Mouse (Mus musculus) embryo, embryonic 11.5 days (tissue): ENCODE data around the gene Scrn1.
A peak's percentile ranks its signal among the peaks of the same experiment; 100 is the strongest.

Experiments used
- DNase-seq: peaks from one replicate; pipeline ENCODE4 v3.0.0-alpha.2; 2012; ENCODE audit warnings: low read depth, low spot score

Scrn1 gene

DNA sequence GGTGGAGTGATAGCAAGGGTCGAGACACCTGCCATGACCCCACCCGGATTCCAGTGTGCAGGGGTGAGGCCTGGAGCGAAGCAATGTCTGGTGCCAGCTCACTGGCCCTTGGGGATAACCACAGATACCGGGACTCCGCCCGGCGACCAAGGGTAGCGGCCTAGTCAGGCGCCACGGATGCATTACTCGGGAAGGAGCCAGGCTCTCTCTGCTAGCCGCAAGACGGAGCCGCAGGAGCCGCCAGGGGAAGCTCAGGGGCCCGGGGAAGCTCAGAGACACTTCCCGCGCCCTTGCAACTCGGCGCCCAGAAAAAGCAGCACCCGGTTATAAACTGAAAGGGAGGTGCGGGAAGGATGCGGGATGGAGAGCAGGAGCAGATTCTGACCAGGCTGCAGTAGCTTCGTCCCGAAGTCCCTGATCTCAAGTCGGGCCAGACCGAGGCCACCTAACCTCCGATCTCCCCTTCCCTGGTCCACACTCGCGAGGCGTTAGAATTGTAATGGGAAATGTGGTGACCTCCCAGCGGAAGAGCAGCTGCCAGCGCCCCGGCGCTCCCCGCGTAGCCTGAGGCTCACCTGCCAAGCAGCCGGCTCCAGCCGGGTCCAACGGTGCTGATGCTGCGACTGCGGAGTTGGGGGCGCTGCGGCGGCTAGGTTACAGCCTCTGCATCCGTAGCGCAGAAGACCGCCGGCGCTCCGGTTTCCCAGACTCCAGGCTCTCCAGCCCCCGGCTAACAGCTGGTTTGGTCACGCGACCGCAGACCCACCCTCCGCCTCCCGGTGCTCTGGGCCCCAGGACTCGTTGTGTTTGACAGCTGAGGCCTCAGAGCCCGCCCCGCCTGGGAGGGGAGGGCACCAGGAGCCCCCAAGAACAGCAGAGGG, at the start of gene Scrn1:
TSS of gene Scrn1 (minus strand) at position 825 of the 881 bp plus-strand sequence.
- peak; percentile 58 for DNase-seq

- DNase-seq = no peak
Observed at GRCm38 (mm10) chr6:54606241-54606640, 40.0 kb upstream of the Scrn1 start.

DNA sequence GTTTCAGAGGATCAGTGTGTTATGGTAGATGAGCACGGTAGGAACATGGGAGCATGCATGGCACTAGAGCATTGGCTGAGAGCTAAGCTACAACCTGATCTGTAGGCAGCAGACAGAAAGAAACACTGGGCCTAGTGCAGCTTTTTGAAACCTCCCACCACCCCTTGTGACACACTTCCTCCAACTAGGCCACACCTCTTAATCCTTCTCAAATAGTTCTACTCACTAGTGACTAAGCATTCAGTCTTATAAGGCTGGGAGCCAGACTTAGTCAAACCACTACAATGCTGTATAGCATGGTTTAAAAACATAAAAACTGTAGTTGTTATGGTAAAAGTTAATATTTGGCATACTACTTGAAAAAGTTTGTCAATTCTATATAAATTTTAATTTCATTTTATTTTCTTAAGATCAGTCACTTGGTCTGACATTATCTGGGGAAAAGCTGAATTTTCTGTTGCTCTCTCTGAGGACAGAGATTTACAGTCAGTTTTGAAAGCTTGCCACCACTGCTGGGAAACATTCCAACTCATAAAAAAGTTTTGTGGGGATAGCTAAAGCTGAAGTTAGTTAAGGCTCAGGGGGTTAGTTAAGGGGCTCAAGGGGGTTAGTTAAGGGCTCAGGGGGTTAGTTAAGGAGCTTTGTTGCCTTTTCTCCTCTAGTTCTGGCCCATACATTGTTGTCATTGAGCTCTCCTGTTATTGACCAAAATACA, 37.9 kb upstream of the Scrn1 start:
- no peak for DNase-seq

- no peak for DNase-seq
Observed at GRCm38 (mm10) chr6:54602891-54603290, 36.6 kb upstream of the Scrn1 start.

- DNase-seq = no peak
Observed at GRCm38 (mm10) chr6:54600681-54601347, 34.5 kb upstream of the Scrn1 start.

GRCm38 (mm10) chr6:54597711-54598110, 31.4 kb upstream of the Scrn1 start:
- no peak for DNase-seq

DNA sequence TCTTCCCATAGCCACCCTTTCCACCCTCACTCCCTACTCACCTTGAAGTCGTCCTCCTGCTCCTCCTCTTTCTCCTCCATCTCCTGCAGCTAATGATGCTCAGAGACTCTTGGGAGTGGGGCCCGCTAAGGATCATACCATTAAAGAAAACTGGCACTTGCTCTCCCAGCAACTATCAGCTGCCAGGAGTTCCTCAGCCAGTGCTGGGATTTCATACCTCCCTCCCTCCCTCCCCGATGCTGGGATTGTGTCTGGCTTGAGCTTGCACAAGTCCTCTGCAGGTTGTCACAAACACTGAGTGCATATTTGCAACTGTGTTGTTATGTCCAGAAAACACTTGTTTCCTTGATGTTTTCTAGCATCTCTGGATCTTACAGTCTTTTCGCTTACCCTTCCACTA, 30.9 kb upstream of the Scrn1 start, which contains the start of gene Fkbp14:
TSS of gene Fkbp14 (minus strand) at position 101 of the 400 bp plus-strand sequence.
- DNase-seq = no peak

DNA sequence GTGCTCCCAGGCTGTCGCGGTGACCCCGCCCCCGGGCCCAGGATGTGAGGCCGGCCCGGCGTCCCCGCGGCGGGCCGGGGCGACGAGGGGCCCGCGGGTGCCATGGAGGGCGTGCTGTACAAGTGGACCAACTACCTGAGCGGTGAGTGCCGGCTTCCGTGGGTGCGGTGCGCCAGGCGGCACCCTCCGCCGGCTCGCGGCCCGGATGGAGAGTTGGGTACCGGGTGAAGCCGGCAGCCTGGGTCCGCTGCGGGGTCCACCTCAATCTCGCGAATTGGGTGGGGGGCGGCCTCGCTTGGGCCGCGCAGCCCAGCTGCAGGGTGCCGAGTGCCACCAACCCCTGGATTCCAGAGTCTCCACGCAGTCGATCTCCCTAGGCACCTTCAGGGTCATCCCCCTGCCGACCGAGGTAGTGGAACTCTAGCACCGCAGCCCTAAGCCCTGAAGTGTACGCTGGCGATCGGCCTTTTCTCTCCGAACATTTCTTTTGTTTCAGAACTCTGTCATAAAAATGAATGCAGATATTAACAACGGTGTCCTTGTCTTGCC, 29.1 kb upstream of the Scrn1 start:
- no peak for DNase-seq

GRCm38 (mm10) chr6:54594469-54595329, 28.4 kb upstream of the Scrn1 start, which contains the start of gene Plekha8:
TSS of gene Plekha8 (plus strand) at chr6:54595111.
- peak; percentile 91 for DNase-seq

- DNase-seq = no peak
Observed at GRCm38 (mm10) chr6:54593766-54594468, 27.6 kb upstream of the Scrn1 start.

DNA sequence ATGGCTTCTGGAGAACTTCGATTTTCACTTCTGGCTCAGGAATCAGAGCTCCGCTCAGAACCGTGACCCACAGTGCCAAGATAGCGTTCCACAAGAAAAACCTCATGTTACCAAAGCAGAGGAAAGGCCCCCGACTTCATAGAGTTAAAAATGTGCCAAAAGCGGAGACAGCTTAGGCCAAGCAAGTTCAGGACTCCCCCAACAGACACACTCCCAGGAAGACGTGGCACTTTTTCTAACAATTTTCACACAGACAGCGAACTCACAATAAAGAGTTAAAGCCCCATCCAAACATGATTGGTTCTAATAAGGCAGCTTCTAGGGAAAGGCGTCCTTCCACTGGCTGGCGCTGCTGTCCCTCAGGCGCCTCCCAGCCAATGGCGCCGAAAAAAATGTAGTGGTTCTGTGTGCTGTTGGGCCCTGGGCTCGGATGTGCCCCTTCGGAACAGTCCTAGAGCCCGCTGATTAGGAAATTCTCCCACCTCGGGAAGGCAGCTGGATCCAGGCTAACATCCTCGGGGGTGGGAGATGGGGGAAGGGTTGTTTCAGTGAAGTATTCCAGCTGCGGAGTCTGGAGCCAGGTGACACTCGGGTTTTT, 26.7 kb upstream of the Scrn1 start:
- peak; percentile 73 for DNase-seq

DNA sequence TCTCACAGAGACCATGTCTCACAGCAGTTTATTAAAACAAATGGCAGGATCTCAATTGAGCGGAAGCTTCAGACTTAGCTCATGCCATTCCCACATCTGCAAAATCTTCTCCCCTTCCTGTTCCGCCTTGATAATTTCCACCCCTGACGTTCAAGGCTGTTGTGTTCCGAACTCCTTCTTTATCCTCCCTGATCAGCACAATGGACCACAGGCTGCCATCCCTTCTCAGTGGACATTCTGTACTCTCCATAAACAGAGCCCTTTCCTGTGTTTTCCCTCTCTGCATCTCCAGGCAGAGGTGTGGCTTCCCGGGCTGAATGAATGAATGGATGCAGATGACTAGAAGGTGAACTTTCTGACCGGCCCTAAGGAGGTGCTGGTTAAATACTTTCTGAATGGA, 25.5 kb upstream of the Scrn1 start:
- no peak for DNase-seq

- no peak for DNase-seq
Observed at GRCm38 (mm10) chr6:54590691-54591090, 24.4 kb upstream of the Scrn1 start.

GRCm38 (mm10) chr6:54588212-54588611, 21.9 kb upstream of the Scrn1 start:
- DNase-seq = no peak

GRCm38 (mm10) chr6:54587683-54588082, 21.4 kb upstream of the Scrn1 start:
- DNase-seq = no peak

GRCm38 (mm10) chr6:54586911-54587310, 20.6 kb upstream of the Scrn1 start:
- no peak for DNase-seq

GRCm38 (mm10) chr6:54586175-54586574, 19.9 kb upstream of the Scrn1 start:
- no peak for DNase-seq

GRCm38 (mm10) chr6:54573218-54573955, 7.1 kb upstream of the Scrn1 start:
- DNase-seq = no peak

GRCm38 (mm10) chr6:54569776-54570175, 3.5 kb upstream of the Scrn1 start:
- no peak for DNase-seq
